Mouse (Mus musculus): Measurements from ENCODE around the gene Nrbp1.
"Not testable (repeated sequence)": the region's sequence is repeated elsewhere in the genome, so short reads cannot be mapped to it uniquely, and the experiment has no call there.

The Nrbp1 gene

DNA sequence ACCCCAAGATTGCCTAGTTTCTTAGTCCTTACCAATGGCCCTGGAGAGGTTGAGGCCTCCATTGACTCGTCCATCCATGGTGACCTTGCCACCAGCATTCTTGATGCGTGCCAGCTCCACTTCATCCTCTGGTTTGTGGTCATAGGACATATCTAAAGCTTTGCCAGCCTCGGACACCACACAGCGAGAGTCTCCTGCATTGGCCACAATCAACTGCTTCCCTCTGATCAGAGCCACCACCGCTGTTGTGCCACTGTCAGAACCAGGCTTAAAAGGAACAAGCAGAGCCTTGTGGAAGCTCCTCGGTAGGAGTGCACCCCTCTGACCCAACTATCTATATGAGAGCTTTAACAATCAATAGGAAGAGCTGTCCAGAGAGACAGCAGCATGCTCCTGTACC is 36.2 kb upstream of the Nrbp1 start:
- DNase-seq (ENCODE audit: low spot score) = no peak

DNA sequence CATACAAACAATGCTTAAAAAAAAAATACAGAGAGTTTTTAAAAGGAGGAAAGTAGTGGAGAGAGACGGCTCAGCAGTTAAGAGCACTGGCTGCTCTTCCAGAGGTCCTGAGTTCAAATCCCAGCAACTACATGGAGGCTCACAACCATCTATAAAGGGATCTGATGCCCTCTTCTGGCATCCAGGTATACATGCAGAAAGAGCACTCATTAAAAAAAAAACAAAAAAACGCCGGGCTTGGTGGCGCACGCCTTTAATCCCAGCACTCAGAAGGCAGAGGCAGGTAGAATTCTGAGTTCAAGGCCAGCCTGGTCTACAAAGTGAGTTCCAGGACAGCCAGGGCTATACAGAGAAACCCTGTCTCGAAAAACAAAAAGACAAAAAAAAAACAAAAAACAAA is 24.1 kb upstream of the Nrbp1 start:
- DNase-seq (ENCODE audit: low spot score) = not testable (repeated sequence)

DNA sequence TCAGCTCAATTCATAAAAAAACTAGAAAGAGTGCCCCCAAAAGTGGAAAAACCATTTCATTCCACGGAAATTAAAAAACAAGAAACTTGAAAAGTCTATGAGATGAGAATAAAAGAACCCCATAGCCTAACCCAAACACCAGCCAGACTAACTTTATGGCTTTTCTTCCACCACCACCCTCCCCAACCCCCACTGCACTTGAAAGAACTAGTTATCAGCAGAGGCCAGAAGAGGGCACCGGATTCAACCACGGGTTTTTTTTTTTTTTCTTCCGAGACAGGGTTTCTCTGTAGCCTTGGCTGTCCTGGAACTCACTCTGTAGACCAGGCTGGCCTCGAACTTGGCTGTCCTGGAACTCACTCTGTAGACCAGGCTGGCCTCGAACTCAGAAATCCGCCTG is 22.4 kb upstream of the Nrbp1 start:
- DNase-seq (ENCODE audit: low spot score) = no peak

DNA sequence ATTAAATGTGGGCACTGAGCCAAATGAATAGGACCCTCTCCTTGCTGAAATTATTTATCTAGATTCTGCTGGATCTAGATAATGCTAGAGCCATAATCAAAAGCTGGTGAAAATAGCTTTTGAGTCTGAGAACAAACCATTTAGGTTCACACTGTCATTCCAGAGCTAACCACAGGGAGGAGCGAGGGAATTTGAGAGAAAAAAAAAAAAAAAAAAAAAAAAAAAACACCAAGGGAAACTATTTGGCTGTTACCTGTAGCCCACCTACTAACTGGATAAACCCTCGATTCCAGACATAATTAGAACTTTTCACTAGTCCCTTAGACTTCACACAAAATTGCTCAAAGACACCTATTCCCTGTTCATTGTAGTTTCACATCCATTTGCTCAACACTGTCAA is 21.6 kb upstream of the Nrbp1 start:
- no peak for DNase-seq (ENCODE audit: low spot score)

DNA sequence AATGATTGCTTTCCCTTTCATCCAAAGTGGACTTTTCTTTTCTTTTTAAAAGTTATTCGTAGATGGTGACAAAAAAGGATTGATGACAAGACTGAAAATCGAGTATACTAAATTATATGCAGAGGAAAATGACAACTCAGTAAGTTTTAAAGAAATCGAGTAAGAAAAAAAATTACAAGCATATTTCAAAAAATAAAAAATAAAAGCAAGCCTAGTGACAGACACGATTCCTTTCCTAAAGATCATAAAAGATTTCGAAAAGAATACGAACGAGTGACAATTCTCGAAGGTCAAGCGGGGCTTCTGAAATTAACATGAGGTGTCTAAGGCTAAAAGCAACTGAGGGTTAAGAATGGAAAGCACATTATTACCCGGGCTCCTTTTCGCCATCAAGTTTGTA is 21.2 kb upstream of the Nrbp1 start:
- DNase-seq (ENCODE audit: low spot score) = no peak

DNA sequence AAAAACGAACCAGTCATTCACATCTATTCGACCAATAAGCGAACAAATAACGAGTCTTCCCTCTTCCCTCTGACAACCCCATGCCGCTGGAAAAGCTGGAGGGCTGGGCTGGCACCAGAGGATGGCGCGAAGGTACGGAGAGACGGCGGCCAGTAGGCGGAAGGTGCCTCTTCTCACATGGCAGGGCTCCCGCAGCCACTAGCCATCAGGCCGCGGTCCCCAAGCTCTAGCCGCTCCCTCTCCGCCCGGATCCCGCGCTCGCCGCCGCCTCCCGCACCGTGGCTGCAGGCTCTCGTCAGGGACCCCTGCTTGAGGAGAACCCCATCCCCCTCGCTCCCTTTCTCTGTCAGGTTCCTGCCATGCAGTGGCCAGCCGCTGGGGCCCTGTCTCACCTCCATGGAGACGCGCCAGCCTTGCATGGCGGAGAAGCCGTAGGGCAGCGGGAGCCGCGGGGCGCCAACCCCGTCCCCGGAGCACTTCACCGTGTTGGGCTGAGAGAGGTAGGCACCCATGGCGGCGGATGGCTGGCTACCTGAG is 20.7 kb upstream of the Nrbp1 start:
- DNase-seq (ENCODE audit: low spot score) = peak; percentile 29

DNA sequence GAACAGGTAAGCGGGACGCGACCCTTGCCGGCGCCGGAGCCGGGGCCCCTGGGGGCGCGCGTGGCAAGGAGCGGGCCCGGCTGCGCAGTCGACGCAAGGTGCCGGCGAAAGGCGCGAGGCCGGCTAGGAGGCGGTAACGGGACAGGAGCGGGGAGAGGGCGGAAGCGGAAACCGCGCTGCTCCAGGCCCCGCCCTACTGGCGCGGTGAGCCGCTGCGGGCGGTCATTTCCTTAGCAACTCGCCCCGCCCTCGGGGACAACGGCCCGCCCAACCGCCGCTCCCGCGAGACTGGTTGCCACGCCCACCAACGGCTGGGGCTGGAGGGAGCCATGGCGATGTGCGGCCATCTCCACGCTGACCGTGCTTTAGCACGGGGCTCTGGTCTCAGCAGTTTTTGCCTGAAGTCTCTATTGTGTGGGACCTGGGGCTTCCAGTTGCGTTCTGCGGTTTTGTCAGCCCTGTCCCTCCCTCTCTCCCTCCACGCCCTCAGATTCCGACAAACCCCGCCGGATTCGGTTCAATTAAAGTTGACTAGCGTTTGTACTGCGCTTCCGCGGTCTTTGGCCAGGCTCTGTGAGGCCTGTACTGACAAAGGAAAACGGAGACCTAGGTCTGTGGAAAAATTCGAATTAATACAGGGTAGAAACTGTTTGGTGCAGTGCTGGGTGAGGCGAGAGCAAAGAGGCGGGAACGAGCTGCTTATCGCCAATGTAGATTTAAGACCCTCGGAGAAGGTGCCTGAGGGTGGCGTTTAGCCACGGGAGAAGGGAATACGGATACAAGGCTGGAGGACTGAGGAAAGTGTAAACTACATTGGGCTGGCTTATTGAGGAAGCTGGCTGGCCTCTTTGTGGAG is 20.0 kb upstream of the Nrbp1 start, which contains the start of gene Ppm1g:
TSS of gene Ppm1g (minus strand) at position 240 of the 856 bp plus-strand sequence.
- peak; percentile 97 for DNase-seq (ENCODE audit: low spot score)

DNA sequence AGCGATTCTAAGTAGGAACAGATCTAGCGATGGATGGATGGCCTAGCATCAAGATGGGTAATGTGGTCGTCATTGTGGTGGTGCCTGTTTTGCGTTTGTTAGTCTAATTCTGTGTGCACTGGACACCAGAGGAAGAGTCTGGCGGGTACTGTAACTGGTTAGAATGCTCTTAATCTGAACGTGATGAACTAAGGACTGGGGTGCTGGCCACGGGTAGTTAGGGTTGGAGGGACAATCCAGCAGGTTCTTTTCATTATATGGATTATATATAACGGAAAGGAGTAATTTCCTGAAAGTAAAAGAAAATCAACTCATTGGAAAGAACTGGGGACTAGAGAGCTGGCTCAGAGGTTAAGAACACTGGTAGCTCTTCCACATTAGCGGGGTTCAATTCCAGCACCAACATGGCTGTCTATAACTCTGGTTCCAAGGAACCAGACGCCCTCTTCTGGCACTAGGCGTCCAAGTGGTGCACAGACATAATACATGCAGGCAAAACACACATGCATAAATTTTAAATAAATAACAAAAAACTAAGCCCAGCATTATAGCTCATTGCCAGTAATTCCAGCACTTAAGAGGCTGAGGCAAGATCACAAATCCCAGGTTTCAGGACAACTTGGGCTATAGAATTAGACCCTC is 19.2 kb upstream of the Nrbp1 start:
- no peak for DNase-seq (ENCODE audit: low spot score)

DNA sequence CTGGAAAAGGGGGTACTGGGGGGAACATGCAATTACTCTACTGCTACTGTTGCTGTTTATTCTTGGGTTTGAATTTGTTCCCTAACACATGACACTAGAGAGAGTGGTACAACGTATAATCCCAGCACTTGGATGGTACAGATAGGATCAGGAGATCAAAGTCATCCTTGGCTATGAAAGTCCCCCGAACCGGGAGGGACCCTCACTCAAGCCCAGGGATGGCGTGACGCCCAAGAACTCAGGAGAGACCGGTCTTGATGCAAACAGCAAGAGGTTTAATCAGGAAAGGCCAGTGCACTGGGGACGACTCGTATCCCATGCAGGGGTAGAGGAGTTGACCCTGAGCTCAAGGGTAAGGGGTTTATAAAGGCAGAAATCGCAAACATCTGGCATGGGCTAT is 18.0 kb upstream of the Nrbp1 start:
- no peak for DNase-seq (ENCODE audit: low spot score)

DNA sequence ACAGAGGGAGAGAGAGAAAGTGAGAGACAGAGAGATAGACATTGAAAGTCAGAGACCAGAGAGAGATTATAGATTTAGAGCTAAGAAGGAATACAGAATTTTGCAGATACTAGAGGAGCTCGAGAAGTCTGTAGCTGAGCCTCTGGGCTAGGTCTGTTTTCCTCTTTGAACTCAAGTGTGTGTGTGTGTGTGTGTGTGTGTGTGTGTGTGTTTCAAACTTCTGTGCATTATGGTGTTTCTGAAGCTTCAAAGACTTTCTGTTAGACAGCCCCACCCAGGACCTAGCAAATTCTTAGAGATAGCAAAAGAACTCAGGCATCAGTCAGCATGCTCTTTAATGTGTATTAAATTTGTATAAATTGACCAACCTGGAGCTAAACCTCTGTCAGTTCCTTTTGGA is 14.0 kb upstream of the Nrbp1 start:
- DNase-seq (ENCODE audit: low spot score) = no peak

DNA sequence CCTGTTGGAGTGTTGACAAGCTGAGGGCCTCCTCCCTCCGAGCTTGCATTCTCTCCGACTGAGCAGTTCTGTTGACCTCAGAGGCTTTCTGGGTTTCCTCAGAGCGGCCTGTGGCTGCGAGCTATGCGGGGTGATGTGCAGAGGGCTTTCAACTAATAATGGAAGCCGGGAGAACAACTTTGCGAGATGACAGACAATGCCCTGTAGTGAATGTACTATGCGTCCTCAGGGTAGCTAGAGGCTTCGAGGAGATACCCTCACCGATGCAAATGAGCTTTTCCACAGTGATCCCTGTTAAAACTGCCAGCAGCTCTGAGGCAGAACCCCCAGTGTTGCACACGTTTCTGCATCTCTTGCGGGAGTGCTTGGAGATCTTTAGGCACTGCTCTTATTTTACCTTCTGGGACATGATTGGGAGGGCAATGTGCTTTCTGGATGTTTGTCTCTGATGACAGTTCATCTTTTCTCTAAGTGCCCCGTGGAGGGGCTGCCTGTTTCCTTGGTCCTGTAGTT is 914 bp downstream of the Nrbp1 start:
- no peak for DNase-seq (ENCODE audit: low spot score)

DNA sequence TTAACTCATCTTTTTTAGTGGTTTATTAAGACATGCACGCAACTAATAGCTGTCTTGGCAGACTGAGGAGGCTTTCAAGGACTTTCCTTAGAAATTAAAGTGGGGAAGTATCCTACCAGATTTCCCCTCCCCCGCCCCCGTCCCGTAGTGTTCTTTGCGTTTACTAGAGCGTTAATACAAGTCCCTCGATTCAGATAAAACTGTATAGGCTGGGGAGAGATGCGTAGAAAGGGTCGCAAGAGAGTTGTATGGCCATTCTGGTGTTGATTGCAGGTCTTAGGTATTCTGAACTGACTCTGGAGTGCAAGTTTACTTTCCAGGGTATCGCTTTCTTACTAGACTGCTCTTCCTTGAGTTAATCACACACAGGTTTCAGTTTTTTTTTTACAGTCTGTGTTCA is 1.5 kb downstream of the Nrbp1 start:
- DNase-seq (ENCODE audit: low spot score) = no peak

DNA sequence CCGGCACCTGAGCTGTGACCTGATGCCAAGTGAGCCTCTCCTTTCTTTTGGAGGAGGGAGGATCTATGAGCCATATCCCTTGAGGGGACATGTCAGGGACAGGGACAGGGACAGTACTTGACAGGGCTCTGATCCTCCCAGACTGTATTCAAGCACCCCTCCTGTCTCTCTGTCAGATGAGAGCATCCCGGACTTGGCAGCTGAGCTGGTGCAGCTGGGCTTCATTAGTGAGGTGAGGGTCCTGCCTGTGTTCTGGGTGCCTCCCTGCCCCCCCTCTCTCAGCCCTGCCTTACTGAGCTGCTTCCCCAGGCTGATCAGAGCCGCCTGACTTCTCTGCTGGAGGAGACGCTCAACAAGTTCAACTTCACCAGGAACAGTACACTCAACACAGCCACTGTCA is 10.1 kb downstream of the Nrbp1 start:
- no peak for DNase-seq (ENCODE audit: low spot score)

DNA sequence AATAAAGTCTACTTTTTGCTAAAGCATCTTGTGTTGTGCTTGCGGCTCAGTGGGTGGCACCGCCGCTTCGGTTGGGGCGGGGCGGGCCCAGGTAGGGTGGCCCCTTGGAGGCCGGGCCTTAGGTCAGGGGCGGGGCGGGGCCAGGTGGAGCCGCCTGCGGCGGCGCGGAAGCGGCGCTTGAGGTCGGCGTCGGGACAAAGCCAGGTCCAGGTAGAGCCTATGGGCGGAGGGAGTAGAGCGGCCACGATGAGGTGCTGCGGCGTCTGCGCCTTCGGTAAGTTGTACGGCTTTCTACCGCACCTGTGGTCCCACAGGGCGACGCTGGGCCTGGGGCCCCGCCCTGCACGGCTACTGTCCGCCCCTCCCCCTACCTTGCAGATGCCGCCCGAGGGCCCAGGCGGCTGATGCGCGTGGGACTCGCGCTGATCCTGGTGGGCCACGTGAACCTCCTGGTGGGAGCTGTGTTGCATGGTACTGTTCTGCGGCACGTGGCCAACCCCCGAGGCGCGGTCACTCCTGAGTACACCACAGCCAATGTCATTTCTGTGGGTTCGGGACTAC is 11.0 kb downstream of the Nrbp1 start, which contains the start of gene Krtcap3:
TSS of gene Krtcap3 (plus strand) at position 151 of the 561 bp plus-strand sequence.
- DNase-seq (ENCODE audit: low spot score) = peak; percentile 69

DNA sequence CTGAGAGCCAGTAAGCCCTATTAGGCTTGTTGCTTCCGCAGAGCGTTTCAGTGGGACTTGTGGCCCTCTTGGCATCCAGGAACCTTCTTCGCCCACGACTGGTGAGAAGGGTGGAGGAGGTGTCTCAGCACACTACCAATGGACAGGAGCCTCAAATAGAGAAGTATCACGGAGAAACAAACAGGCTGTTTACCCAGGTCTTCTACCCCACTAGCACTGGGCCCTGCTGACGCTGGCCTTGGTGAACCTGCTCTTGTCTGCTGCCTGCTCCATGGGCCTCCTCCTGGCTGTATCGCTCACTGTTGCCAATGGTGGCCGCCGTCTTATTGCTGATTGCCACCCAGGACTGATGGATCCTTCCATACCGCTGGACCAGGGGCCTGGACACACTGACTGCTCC is 11.5 kb downstream of the Nrbp1 start:
- DNase-seq (ENCODE audit: low spot score) = no peak

DNA sequence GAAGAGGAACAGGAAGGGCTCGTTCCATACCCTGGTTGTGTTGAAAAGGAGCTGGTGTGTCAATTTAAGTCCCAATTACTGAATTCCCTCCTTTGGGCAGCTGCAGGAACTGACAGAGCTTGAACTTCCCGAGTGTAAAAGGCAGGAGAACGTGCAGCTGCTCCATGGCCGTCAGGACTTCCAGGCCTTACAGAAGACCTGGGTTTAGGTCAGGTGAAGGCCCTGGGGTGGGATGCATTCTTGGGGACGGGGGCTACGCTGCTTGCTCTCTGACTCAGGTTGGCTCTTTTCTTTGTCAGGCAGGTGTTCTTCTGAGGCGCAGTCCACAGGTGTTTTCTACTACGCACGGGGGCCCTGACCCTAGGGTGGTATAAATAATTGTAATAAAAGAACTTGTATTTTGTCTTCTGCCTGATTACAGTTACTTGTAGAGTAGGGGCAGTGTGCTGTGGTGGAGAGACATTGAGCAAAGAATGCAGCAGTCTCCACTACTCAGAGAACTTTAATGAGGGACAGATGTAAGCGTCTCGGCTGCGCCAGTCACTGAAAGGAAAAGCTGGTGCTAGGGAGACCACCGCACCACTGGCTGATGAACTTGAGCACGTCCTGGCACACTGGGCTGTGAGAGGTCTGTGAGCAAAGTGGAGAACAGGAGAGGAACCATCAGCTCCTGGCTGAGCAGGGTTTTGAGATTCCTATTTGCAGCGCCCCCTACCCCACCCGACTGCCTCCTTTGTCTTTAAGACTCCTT is 12.3 kb downstream of the Nrbp1 start:
- DNase-seq (ENCODE audit: low spot score) = no peak

DNA sequence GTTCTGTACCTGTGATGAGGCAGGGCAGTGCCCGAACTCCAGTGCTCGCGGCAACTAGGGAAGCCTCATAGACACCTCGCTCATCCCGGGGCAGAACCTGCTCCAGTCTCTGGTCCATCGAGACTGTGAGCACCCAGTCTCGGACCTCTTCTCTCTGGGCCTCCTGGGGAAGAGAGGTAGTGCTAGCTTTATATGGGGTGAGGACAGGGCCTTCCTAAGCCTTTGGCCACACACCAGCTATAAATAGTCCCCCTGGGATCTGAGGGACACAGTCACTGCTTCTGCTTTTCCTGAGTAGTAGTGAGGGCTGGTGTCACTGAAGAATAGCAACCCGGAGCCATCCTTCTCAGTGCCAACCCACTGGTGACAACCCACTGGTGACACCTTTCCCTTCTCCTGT is 13.1 kb downstream of the Nrbp1 start:
- no peak for DNase-seq (ENCODE audit: low spot score)

DNA sequence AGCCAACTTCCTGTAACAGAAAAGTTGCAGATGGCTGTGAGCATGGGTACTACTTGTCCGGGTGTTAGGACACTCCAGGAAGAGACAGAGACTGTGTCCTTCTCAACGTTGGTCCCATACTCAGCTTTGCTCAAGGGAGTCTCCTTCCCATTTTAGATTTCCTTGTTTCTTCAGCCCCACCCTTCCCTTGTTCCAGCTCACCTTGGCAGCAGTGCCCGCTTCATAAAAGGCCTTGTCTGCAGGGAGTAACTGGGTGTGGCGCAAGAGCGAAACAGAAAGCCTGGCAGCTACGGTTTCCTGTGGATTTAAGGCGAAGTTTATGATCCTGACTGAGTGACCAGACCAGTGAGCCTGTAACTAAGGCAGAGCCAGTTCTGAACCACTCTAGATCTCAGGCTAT is 13.8 kb downstream of the Nrbp1 start:
- DNase-seq (ENCODE audit: low spot score) = peak; percentile 88

DNA sequence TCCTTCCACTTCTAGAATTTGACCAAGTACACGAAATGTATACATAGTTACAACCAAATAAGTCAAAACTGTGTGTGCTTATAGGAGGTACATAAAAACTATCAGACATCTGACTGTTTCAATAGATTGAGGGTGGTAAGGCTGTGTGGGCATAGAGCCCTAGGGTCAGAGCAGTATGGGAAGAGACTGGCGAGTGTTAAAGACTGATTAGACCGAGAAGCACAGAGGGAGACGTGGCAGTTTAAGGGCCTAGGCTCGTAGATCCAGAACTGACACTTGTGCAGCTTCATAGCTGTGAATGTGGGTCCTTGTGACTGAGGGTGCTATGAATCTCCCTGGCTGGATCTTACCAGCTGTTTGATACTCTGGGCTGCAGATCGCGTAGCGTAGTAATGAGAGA is 14.2 kb downstream of the Nrbp1 start:
- DNase-seq (ENCODE audit: low spot score) = no peak

DNA sequence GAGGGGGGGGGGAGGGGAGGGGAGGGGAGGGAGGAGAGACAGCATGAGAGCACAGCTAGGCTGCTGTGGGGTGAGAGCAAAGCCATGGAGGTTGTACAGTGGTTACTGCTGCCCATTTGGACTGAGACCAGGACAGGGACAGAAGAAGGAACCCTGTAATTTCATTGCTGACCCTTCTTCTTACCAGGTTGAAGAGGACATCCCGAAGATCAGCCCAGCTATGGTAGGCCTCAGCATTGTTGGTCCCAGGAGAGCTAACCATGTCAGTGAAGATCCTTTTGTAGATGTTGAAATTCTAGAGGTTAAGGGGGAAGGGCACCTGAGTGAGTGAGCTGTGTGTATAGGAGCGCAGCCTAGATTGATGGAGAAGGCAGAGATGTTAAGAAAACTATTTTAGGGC is 14.7 kb downstream of the Nrbp1 start:
- DNase-seq (ENCODE audit: low spot score) = no peak

DNA sequence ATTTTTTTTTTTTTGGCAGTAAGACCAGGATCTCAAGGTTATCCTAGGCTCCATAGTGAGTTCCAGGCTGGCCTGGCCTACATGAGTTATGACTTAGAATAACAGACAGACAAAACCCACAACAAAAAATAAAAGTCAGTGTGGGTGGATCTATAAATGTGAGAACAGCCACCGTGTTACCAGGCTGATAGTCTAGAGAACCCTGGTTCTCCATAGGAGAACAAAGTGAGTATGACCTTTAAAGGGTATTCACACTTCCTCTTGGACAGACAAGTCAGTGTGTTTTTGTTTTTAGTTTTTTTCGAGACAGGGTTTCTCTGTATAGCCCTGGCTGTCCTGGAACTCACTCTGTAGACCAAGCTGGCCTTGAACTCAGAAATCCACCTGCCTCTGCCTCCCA is 15.3 kb downstream of the Nrbp1 start:
- DNase-seq (ENCODE audit: low spot score) = no peak

DNA sequence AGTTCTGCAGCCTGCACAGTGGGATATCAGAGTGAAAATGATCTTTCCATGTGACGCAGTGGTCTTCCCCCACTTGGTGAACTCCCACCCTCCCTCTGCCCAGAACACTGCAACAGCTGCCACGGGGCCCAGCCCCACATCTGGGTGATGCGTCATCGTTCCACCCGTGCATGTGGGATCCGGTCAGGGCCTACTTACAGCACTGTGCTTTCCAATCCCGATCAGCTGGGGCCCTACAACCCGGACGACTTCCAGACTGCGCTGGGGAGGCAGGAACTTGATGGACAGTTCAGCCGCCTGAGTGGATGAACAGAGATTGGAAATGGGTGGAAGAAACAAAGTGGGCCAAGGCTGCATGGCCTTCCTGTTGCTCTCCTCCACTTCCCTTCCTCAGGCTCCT is 17.0 kb downstream of the Nrbp1 start:
- DNase-seq (ENCODE audit: low spot score) = no peak
